Mouse (Mus musculus) left cerebral cortex, adult 18-20 months (tissue): Measurements from ENCODE around the gene Irak1bp1. TPM values are rescaled to one million over a fixed set of nuclear protein-coding genes. Genes with fewer than 3 reads are reported as not detected.

ENCODE experiments used
- DNase-seq, 2 experiments: peaks; one replicate each; pipeline ENCODE4 v3.0.0; 2021 to 2022; ENCODE audit warnings: low spot score in 2 of 2, mixed read lengths in 1 of 2
- long read RNA-seq, 2 experiments: library from polyadenylated mRNA; stranded (forward); transcript quantifications; one replicate each; pipeline ENCODE4 v2.0.0; 2021
- total RNA-seq, 2 experiments: library from RNA; stranded (reverse); gene quantifications; 2 replicates each; pipeline ENCODE4 v1.2.3; 2021

Gene Irak1bp1
- 10 to 100 TPM; 16.7 to 17.3 TPM for total RNA-seq
- long read RNA-seq, experiment 1, transcript Irak1bp1-202 (4 exons, 2,158 nt), result major isoform, 19 of 22 reads
- long read RNA-seq, experiment 1, partial matches to known transcripts, result 2 of 22 reads
- long read RNA-seq, experiment 1, other reads (novel, unspliced or antisense), result 0 of 22 reads
- long read RNA-seq, experiment 2, transcript Irak1bp1-202 (4 exons, 2,158 nt), result major isoform, 21 of 23 reads
- long read RNA-seq, experiment 2, partial matches to known transcripts, result 0 of 23 reads
- long read RNA-seq, experiment 2, other reads (novel, unspliced or antisense), result 1 of 23 reads

- no peak for DNase-seq
Measured at GRCm38 (mm10) chr9:82829007-82829689, at the start of gene Irak1bp1. TSS of gene Irak1bp1 (plus strand) at chr9:82829540.

DNA sequence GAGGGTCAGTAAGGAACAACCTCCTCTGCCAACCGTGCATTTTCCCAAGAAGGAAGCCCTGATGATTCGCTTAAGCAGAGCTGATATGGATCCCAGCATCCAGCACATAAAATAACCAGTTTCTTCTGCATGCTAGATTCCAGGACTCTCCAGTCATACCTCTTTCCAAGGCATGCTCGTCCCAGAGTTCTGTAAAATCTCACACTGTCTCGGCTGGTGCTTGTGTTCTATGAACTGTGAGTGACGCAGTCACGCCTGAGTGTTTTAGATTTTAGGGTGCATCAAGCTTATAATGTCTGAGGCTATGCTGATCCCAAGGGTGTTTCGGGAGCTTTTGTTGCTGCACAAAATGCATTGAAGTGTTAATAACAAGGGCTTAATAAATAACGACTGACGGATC, 41.0 kb upstream of the Irak1bp1 start:
- no peak for DNase-seq

- no peak for DNase-seq
Measured at GRCm38 (mm10) chr9:82800360-82800759, 29.0 kb upstream of the Irak1bp1 start.

DNA sequence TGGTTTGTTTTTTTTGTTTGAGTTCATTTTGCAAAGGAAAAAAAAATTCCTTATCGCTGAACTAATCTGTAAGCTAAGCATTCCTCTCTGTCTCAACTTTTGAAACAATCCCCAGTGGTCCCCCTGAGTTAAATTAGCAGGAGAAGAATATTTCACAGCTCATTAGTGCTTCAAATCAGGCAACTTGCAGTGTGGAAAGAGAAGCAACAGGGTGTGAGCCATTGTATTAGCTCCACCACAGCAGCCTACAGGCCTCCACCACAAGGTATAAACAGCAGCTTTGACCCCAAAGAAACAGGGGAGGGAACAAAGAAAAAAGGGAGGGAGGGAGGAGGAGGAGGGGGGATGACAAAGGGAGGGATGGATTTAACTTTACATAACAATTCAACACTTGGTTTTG, 22.2 kb upstream of the Irak1bp1 start:
- no peak for DNase-seq

GRCm38 (mm10) chr9:82807635-82808034, 21.7 kb upstream of the Irak1bp1 start:
- no peak for DNase-seq

DNA sequence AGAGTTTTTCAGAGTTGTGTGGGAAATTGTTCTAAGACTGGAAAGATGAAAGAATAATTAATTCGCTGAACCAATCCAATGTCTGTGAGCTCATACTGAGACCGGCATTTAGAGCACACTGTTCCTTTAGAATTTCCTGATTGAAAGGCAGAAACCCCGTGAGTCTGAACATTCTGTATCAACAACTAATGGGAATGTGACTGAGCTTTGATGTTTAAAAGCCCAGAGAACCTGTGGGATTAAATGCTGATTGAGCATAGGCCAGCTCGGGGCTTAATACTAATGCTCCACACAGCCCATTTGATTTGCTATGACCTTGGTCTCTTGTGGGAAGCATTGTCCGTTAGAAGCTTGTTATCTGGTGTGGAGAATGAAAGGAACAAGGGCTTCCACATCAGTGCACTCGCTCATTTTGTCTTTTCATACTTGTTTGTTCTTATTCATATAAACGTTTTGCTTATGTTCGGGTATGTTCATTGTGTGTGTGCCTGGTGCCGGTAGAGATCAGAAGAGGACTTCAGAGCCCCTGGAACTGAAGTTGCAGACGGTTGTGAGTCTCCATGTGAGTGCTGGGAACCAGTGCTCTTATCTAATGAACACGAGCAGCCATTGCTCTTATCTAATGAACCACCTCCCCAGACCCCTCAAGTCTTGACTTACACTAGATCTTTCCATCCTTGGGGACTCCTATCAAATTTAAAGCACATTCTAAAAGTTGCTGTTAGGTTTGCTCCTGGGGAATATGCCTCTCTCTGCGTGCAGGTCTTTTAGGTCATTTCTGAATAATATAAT, 17.0 kb upstream of the Irak1bp1 start:
- DNase-seq, result no peak

DNA sequence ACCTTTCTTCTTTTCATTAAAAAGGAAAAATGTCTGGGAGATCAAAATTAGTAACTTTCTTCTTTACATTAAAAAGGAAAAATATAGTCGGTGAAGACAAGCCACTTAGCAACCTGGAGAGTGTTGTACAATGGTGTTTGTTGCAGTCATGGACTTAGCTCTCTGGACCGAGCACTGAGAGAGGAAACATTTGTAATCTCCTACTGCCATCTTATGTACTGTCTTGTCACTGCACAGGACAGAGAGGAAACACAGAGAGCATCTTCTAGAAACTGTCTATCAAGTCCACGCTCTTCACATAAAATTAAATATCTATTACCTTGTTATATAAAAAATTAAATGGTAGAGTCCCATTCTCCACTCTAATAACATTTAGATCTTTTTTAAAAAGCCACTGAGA, 14.8 kb upstream of the Irak1bp1 start:
- no peak for DNase-seq

DNA sequence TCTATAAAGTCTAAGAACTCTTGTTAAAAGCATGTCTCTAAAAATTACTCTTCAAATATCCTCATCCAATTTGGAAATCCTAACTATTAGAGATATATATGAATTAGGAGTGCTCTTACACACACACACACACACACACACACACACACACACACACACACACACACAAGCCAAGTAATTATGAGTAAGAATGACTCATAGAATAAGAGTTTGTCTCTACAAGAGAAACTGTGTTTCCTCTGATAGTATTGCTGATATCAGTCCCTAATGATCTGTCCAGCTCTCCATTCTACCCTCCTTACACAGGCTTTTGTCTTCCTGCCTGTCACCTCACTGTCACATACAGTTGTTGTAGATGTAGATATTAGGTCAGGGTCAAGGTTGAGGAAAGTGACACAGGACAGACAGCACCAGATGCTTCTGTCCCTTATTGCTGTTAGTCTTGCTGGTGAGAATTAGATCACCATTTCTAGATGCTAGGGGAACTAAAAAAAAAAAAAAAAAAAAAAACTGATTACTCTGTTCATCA, 14.0 kb upstream of the Irak1bp1 start:
- no peak for DNase-seq

DNA sequence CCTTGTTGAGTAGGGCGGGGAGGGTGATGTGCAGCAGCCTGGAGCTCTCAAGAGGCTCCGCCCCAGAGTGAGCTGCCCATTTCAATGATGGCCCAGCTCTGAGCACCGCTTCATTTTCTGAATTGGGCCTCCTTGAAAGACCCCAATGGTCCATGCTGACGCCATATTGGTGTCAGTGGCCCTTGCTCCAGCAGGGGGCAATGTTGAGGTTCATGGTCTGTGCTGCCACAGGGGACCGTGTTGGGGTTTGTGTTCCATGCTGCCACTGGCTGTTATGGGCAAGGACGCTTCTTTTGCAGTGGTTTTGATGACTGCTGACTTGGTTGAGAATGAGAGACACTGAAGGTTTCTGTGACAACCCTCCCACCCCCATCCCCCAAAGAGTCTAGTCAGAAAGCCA, 2.9 kb upstream of the Irak1bp1 start:
- DNase-seq, result no peak

- DNase-seq, result peak; percentile 91 to 93
Measured at GRCm38 (mm10) chr9:82829693-82830430, 522 bp downstream of the Irak1bp1 start.

DNA sequence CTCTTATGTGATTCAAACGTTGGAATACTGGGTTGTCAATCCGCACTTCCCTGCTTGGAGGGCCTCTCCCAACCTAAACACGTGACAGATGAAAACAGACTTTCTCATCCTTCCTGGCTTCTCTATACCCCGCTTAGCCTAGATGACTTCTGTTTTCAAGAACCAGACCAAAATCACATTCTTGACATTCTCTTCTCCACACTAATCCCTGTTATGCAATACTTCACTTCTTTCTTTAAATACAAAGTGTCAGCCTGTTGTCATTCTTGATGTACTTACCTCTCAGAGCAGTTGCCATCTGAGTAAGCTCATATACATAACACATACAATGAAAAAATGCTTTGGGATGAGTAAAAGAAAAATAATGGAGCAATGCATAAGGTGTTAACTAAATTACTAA, 2.6 kb downstream of the Irak1bp1 start:
- no peak for DNase-seq

GRCm38 (mm10) chr9:82835921-82836320, 6.6 kb downstream of the Irak1bp1 start:
- DNase-seq, result no peak

DNA sequence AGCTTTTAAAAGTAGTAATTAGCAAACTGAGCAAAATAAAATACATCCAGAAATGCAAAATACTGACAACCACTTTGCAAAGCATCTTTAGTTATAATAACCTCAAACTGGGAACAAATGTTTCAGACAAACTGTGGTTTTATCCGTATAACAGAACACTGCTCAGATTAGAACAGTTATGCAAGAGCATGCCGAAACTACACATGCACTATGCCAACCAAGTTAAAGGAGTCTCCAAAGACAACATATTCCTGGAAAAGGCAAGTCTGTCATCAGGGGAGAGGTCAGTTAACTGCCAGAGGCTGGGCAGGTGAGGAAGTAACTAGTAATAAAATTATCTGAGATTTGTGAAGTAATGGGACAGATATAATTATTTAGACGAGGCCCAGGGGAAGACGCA, 13.3 kb downstream of the Irak1bp1 start:
- no peak for DNase-seq

DNA sequence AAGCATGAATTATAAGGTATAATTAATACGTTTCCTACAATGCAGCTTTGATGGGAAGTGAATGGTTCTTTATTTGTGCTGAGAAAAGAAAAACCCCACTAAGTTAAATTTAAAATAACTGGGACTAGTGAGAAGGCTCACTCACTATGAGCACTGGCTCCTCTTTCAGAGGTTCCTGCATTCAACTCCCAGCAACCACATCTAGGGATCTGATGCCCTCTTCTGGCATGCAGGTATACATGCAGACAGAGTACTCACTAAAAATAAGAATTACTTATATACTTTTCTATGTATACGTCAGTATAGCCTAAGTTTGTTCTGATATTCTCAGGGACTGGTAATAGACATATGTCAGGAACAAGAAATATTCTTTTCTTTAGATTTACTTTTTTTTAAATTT, 24.7 kb downstream of the Irak1bp1 start:
- DNase-seq, result no peak

DNA sequence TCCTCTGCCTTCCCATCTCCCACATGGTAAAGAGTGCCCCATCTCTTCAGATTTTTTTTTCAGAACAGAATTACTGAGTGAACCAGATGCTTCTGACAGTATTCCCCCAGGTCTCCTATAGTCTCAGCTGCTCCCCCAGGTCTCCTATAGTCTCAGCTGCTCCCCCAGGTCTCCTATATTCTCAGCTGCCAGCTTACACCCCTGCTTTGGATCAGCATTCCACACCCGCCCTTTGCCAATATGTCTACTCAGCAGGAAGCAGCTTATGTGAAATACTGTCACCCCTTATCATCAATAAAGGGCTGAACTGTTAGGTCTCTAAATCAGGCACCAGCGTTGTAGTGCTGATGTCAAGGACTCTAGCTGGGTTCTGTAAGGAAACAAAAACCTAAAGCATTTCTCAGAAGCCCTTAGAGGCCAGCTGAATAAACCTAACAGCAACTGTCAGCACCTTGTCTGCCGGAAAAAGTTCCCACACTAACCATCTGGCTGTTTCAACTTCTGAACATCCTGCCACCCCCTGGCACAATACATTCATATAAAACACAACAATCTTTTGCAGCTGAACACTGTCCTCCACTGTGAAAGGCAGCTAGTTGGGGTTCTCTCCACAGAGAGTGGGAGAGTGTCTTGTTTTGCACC, 25.8 kb downstream of the Irak1bp1 start:
- peak; percentile 27 to 59 for DNase-seq

- DNase-seq, result peak in 1 of 2 experiments; percentile 17
Measured at GRCm38 (mm10) chr9:82856241-82856640, 26.9 kb downstream of the Irak1bp1 start.

GRCm38 (mm10) chr9:82860805-82861204, 31.5 kb downstream of the Irak1bp1 start:
- DNase-seq, result no peak

DNA sequence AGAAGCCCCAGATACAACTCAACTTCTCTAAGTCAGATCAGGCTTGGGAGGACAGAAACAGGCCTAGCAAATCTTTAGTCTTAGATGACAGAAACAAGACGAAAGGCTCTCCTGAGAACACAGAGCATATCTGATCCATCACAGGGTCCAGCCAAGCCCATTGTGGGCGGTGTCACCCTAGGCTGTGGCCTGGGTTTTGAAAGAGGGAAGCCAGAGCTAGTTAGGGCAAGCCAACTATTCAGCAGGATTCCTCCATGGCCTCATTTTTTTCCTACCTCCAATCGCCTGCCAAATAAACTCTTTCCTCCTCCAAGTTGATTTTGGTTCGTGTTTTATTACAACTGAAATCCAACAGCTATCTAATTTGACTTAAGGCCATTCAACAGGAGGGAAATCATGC, 32.0 kb downstream of the Irak1bp1 start:
- no peak for DNase-seq

DNA sequence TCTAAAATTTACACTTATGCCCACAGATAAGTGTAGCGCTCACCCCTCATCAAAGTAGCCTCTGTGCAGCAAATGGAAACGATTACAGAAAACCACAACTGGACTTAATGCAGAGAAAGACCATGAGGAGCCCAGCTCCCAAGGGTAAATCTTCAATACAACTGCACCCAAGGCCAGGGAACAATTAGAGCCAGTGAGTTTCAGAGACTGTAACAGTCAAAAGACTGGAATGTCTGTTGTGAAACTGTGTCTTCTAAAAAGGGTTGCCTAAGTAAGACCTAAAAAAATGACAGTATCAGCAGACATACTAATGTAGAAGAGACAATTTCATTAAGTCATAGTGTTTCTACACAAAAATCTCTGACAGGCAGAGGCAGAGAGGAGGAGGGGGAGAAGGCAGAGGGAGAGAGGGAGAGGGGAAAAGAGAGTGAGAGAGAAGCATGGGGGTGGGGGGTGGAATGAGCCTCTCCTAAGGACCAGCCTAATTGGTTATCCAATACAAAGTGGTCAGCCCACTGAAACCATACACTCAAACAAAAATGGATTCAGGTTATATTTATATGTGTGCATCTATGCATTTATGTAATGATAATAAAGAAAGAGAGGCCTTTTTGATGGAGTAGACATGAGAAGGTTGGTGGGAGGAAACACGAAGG, 32.6 kb downstream of the Irak1bp1 start:
- no peak for DNase-seq

DNA sequence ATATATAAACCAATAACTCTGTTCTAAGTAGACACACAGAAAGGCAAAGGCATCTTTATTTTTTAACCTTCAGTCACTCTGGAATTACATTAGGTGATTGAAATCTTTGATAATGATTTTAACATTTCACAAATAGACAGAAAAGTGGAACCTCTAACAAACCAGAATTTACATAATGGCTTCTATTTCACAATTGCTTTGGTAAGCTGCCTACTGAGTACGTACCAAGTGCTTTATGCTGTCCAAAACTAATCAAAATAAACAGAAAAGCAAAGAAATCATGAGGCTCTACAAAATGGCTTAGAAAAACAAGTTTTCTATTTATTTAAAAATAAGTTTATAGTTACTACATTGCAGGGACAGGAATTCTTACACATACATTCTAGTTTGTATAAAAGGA, 36.8 kb downstream of the Irak1bp1 start:
- no peak for DNase-seq
